Mouse (Mus musculus) embryonic facial prominence, embryonic 11.5 days (tissue): Measurements from ENCODE around the gene Cers2. TPM values are rescaled to one million over a fixed set of nuclear protein-coding genes. Genes with fewer than 3 reads are reported as not detected.

Experiments
- ATAC-seq: fragments of 200-750 bp; cut with Nextera tagmentation; replicated peaks from 2 replicates; pipeline ENCODE4 v1.8.0; 2017; ENCODE audit warnings: low read depth; ENCODE audit not compliant: insufficient number of reproducible peaks, low FRiP score, low TSS enrichment
- DNase-seq: peaks from one replicate; pipeline ENCODE4 v3.0.0-alpha.2; 2015; ENCODE audit warnings: low spot score
- H3K27ac ChIP-seq: fragments of 300-500 bp; sonication (generic); replicated peaks from 2 replicates; pipeline ENCODE4 v1.5.1; 2014; ENCODE audit warnings: mild to moderate bottlenecking, low read depth, low read length, control low read depth
- H3K27me3 ChIP-seq: fragments of 300-500 bp; sonication (generic); 2 replicates; pipeline ENCODE4 v1.6.1; 2014; ENCODE audit warnings: mild to moderate bottlenecking, low read length, moderate library complexity, mixed read lengths; ENCODE audit not compliant: control insufficient read depth, insufficient read depth
- H3K36me3 ChIP-seq: fragments of 300-500 bp; sonication (generic); replicated peaks from 2 replicates; pipeline ENCODE4 v1.6.1; 2014; ENCODE audit warnings: low read depth, mild to moderate bottlenecking, low read length, moderate library complexity, mixed read lengths; ENCODE audit not compliant: control insufficient read depth, insufficient read depth
- H3K4me1 ChIP-seq: fragments of 300-500 bp; sonication (generic); 2 replicates; pipeline ENCODE4 v1.6.1; 2014; ENCODE audit warnings: low read length, mixed read lengths; ENCODE audit not compliant: control insufficient read depth, insufficient read depth
- H3K4me2 ChIP-seq: fragments of 300-500 bp; sonication (generic); 2 replicates; pipeline ENCODE4 v1.6.1; 2014; ENCODE audit warnings: low read depth, mild to moderate bottlenecking, control low read depth, low read length, moderate library complexity
- H3K4me3 ChIP-seq: fragments of 300-500 bp; sonication (generic); 2 replicates; pipeline ENCODE4 v1.5.1; 2014; ENCODE audit warnings: low read depth, low read length, control low read depth
- H3K9ac ChIP-seq: fragments of 300-500 bp; sonication (generic); replicated peaks from 2 replicates; pipeline ENCODE4 v1.6.1; 2014; ENCODE audit warnings: mild to moderate bottlenecking, control low read depth, low read length
- H3K9me3 ChIP-seq: fragments of 300-500 bp; sonication (generic); replicated peaks from 2 replicates; pipeline ENCODE4 v1.6.1; 2016; ENCODE audit warnings: mild to moderate bottlenecking, low read length, inconsistent platforms, mixed read lengths; ENCODE audit not compliant: control insufficient read depth
- WGBS: fragments of 180-500 bp; shearing (Covaris S2); extraction: QIAGEN DNeasy Blood & Tissue Kit; methylation state at CpG from one replicate; pipeline ENCODE4 v1.1.7; 2014; 5-methylcytosine and 5-hydroxymethylcytosine counted together
- polyA plus RNA-seq: library from polyadenylated mRNA; unstranded; fragments of >200 nt; fragmentation: Nextera tagmentation; extraction: Ambion mirVana; gene quantifications from 2 replicates; pipeline ENCODE4 v1.2.1, GENCODE M21; 2014

The Cers2 gene
- polyA plus RNA-seq, 1 experiment from 2014 or later, result 117 TPM

DNA sequence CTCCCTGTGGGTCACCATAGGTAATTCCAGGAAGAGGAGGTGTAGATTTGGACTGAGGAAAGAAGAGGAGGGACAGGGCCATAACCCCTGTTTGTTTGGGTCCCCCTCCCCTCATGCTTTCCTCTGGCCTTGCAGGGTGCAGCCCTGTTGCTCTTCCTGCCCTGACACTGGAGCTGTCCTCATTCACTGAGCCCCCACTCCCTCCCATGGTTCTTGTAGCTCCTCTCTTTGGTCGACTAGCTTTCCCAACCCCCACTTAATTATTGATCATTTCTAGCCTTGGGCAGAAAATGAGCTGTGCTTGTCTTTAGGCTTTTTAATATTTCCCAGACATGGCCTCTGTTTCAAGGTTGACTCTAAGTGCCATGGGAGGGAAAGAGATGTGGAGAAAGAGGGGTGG, 30.5 kb upstream of the Cers2 start:
- WGBS, result 24% methylated on average over 1 of the region's 1 CpGs
- no peak for DNase-seq
- H3K27ac ChIP-seq, result no peak overlapping the region

DNA sequence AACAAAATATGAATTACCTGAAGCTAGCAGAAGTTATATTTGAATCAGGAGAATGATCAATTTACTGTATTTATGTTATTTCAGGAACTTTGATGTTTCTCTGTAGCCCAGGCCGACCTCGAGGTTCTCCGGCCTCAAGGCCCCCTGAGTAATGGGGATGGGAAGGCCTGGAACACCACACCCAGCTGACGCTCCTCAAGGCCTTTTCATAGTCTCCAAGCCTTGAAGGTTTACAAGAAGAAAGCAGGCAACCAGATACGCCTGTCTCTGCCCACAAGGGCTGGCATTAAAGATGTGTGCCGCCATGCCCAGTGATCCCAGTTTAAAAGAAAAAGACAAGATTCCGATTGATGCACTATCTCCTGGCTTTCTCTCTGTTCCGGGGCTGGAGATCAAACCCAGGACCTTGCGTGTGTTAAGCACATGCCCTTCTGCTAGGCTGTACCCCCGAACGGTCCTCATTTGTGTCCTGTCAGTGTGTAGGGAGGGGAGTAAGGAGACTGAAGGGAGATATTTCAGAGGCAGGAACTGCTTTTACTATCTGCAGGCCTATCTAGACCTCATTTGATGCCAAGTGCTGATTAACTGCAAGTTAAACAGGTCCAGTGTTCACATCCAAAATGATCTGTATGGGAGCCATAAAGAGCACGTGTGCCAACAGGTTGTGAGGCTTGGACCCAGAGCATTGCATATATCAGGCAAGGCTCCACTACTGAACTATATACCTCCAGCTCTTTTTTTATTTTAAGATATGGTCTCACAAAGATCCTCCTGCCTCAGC, 29.9 kb upstream of the Cers2 start:
- ATAC-seq, result no peak
- no peak for DNase-seq
- H3K4me3 ChIP-seq, result 0 out of 2 replicates have a peak overlapping the region, but pooled peaks have one; percentile 0
- WGBS, result 84% methylated on average over 12 of the region's 12 CpGs
- H3K27me3 ChIP-seq, result no peaks in the 10 kb centered on the region
- H3K4me1 ChIP-seq, result peaks cover 2% of the 10 kb centered on the region
- no peak overlapping the region for H3K9ac ChIP-seq
- no peak overlapping the region; the same call in 1 of the 2 replicates for H3K4me2 ChIP-seq
- H3K36me3 ChIP-seq, result no peaks in the 10 kb centered on the region
- H3K9me3 ChIP-seq, result no peaks in the 10 kb centered on the region
- no peak overlapping the region for H3K27ac ChIP-seq

More for the DNA sequence above, 30.5 kb upstream of the Cers2 start:
- peaks cover 2% of the 10 kb centered on the region for H3K4me1 ChIP-seq
- peak overlapping the region; percentile 87 for H3K4me2 ChIP-seq
- H3K9ac ChIP-seq, result peak overlapping the region; percentile 84
- no peaks in the 10 kb centered on the region for H3K36me3 ChIP-seq
- H3K4me3 ChIP-seq, result peak overlapping the region; percentile 68
- H3K27me3 ChIP-seq, result no peaks in the 10 kb centered on the region
- no peaks in the 10 kb centered on the region for H3K9me3 ChIP-seq
- ATAC-seq, result no peak

DNA sequence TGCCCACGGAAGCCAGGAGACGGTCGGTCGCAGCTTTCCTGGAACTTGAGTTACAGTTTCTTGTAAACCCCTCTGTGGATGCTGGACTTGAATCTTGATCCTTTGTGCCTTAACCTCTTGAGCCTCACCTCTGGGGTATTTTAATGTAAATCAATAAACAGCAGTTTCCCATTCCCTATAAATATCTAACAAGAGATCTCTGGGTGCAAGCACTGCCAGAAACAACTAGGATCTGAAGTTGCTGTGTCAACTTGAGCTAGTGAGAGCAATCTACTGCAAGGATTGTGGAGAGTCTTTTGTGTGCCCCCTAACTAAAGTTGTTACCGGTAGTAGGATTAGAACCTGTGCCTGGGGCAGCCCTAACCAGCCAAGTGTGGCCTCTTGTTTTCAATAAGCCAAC, 29.2 kb upstream of the Cers2 start:
- no peaks in the 10 kb centered on the region for H3K9me3 ChIP-seq
- H3K4me3 ChIP-seq, result no peak overlapping the region
- H3K27me3 ChIP-seq, result no peaks in the 10 kb centered on the region
- ATAC-seq, result no peak
- H3K36me3 ChIP-seq, result no peaks in the 10 kb centered on the region
- H3K9ac ChIP-seq, result no peak overlapping the region
- DNase-seq, result no peak
- no peak overlapping the region for H3K27ac ChIP-seq
- no peak overlapping the region for H3K4me2 ChIP-seq
- WGBS, result 91% methylated on average over 5 of the region's 5 CpGs
- H3K4me1 ChIP-seq, result peaks cover 2% of the 10 kb centered on the region

DNA sequence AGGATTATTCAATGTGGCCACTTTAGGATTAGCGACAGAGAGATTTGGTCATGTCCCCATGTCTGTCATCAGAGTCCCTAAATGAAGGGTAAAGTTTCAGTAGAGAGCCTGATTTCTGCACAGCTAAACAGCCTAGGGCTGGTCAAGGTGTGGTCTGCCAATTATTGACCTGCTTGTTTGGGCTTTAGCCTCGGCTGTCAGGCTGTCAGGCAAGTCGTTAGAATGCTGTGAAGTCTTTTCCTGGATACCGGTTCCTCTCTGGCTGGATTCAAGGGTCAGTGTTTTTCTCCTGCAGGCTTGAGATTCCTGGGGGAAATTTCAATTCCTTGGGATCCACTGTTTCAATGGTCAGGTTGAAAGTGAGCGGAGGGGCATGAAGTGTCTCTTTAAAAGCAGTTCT, 28.6 kb upstream of the Cers2 start:
- ATAC-seq (no peak), DNase-seq (no peak)
- H3K27ac ChIP-seq, result no peak overlapping the region

DNA sequence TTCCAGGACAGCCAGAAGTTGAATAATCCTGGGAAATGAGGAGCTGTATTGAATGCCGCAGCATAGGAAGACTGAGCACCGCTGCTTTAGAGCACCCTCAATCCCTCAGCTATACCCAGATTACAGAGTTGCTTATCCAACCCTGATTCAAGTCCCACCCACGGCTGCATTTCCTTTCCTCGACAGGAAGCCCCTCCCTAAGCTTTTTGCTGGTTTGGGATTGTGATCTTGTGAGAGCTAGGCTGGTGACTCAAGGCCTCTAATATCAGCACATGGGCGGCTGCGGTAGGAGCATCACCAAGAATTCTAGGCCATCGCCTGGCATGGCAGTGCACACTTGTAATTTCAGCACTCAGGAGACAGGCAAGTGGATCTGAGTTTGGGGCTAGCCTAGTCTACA, 28.1 kb upstream of the Cers2 start:
- WGBS, result 87% methylated on average over 7 of the region's 7 CpGs
- ATAC-seq, result no peak
- Histone ChIP-seq H3K36me3 (no peaks in the 10 kb centered on the region), H3K4me1 (peaks cover 2% of the 10 kb centered on the region; the same call in 1 of the 2 replicates), H3K27me3 (no peaks in the 10 kb centered on the region), H3K9ac (no peak overlapping the region), H3K27ac (no peak overlapping the region), H3K4me2 (no peak overlapping the region), H3K9me3 (no peaks in the 10 kb centered on the region), H3K4me3 (no peak overlapping the region)
- DNase-seq, result no peak

More for the DNA sequence above, 28.6 kb upstream of the Cers2 start:
- no peaks in the 10 kb centered on the region for H3K36me3 ChIP-seq
- no peaks in the 10 kb centered on the region for H3K9me3 ChIP-seq
- no peak overlapping the region for H3K9ac ChIP-seq
- H3K4me1 ChIP-seq, result peaks cover 2% of the 10 kb centered on the region; the same call in 1 of the 2 replicates
- no peaks in the 10 kb centered on the region for H3K27me3 ChIP-seq
- WGBS, result 71% methylated on average over 5 of the region's 5 CpGs
- no peak overlapping the region for H3K4me2 ChIP-seq
- H3K4me3 ChIP-seq, result no peak overlapping the region

DNA sequence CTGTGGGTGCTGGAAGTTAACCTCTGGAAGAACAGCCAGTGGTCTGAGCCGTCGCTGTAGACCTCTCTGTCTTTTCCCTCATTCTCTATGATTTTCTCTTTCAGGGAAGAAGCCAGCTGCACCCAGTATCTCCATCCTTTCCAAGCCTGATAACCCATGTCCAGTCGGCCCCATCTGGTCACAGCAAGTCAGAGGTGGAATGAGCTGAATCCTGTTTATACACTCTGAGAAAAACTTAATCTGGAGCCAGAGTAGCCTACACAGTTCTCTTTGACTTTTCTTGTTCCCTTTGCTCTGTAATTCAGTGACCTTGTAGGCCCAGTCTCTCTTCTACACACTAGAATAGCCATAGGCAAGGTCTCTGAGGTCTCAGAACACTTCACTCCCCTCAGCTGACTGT, 27.1 kb upstream of the Cers2 start:
- Histone ChIP-seq H3K9ac (no peak overlapping the region), H3K4me2 (no peak overlapping the region), H3K27me3 (no peaks in the 10 kb centered on the region), H3K36me3 (no peaks in the 10 kb centered on the region), H3K27ac (no peak overlapping the region), H3K9me3 (no peaks in the 10 kb centered on the region), H3K4me3 (no peak overlapping the region), H3K4me1 (peaks cover 2% of the 10 kb centered on the region; the same call in 1 of the 2 replicates)
- ATAC-seq (no peak), DNase-seq (no peak)
- 88% methylated on average over 3 of the region's 3 CpGs for WGBS

DNA sequence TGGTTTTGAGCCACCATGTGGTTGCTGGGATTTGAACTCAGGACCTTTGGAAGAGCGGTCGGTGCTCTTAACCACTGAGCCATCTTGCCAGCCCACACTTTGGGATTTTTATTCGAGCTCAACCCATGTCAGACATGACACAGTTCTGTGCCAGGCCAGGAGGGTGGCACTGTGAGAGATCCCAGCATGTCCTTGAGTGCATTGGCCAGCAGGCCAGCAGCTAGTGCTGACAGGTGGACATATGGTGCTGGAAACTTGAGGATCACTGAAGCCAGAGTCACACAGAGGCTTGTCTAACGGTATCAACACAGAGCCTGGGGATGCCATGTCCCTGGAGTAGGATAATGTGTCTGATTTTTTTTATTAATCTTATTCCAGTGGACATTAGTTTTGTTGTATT, 25.2 kb upstream of the Cers2 start:
- WGBS, result 93% methylated on average over 4 of the region's 4 CpGs
- no peak for DNase-seq

DNA sequence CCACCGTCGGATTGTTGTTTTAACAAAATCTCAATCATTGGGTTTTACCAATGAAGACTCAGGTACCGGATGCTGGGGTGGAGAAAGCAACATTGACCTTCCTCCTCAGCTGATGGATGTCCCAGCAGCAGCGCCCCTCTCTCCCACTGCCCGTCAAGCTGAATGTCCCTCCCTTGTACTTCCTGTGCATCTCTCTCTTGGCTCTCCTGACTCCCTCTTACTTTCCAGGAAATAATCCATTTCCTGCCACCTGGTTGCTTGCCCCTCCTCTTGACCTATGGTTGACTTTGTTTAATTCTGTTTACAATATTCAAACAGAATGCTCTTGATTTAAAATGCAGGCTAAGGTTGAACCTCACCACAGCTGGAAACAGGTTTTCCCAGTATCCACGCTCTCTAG, 24.4 kb upstream of the Cers2 start:
- H3K36me3 ChIP-seq, result no peaks in the 10 kb centered on the region; the same call in 1 of the 2 replicates
- H3K4me2 ChIP-seq, result no peak overlapping the region
- H3K9me3 ChIP-seq, result no peaks in the 10 kb centered on the region
- ATAC-seq, result no peak
- DNase-seq, result no peak
- H3K4me1 ChIP-seq, result no peaks in the 10 kb centered on the region
- WGBS, result 75% methylated on average over 6 of the region's 6 CpGs
- no peak overlapping the region for H3K4me3 ChIP-seq
- no peak overlapping the region for H3K9ac ChIP-seq
- no peaks in the 10 kb centered on the region for H3K27me3 ChIP-seq
- H3K27ac ChIP-seq, result no peak overlapping the region

More for the DNA sequence above, 25.2 kb upstream of the Cers2 start:
- Histone ChIP-seq H3K4me2 (no peak overlapping the region), H3K27me3 (no peaks in the 10 kb centered on the region), H3K4me1 (peaks cover 2% of the 10 kb centered on the region; the same call in 1 of the 2 replicates), H3K9me3 (no peaks in the 10 kb centered on the region), H3K36me3 (no peaks in the 10 kb centered on the region; the same call in 1 of the 2 replicates), H3K9ac (no peak overlapping the region), H3K27ac (no peak overlapping the region), H3K4me3 (no peak overlapping the region)
- no peak for ATAC-seq
